ENCODE assay signal across 1 mouse cellular context in genomic region chr13:20136753-20137152, GRCm38 (mm10).
A peak's percentile ranks its signal among the peaks of the same experiment; 100 is the strongest.
TF ChIP-seq lines count a peak whose summit lies in the region.

No protein-coding gene starts in this region.

TF ChIP-seq in CH12.LX, 34 proteins besides CTCF, POLR2A, EP300 and RAD21 (continued from another document):
- TF ChIP-seq PAX5 (IDR thresholded peaks at IDR 0.05; ENCODE audit: low read length) (no peak), ETS1 (conservative IDR thresholded peaks at IDR 0.05; ENCODE audit: low read depth, low read length) (peak; percentile 85), ZNF384 (IDR thresholded peaks at IDR 0.05; ENCODE audit: low read depth, low read length) (0 out of 2 replicates have a peak, but pooled peaks have one; percentile 15), MYC (IDR thresholded peaks at IDR 0.05; ENCODE audit: low read depth, low read length) (peak; percentile 72; the same call in 1 of the 2 replicates), MEF2A (IDR thresholded peaks at IDR 0.05; ENCODE audit: borderline replicate concordance, low read depth, low read length) (peak; percentile 68; the same call in 1 of the 2 replicates), MXI1 (IDR thresholded peaks at IDR 0.05; ENCODE audit: low read depth, low read length) (no peak), CHD2 (IDR thresholded peaks at IDR 0.05; ENCODE audit: low read length) (peak; percentile 67; the same call in 1 of the 2 replicates), TBP (conservative IDR thresholded peaks at IDR 0.05; ENCODE audit: low read depth, low read length) (no peak), USF2 (conservative IDR thresholded peaks at IDR 0.05; ENCODE audit: low read depth, low read length) (no peak), TCF12 (IDR thresholded peaks at IDR 0.05; ENCODE audit: low read depth, low read length) (peak; percentile 99), MAFK (IDR thresholded peaks at IDR 0.05; ENCODE audit: insufficient replicate concordance, low read length) (no peak), CHD1 (IDR thresholded peaks at IDR 0.05; ENCODE audit: low read depth, low read length) (no peak), NRF1 (IDR thresholded peaks at IDR 0.05; ENCODE audit: low read depth, low read length) (no peak)
